Mouse (Mus musculus) ES-E14 (cell line): ENCODE results near the gene Rnf220. TPM values are rescaled to one million over a fixed set of nuclear protein-coding genes. Genes with fewer than 3 reads are reported as not detected.
A peak's percentile ranks its signal among the peaks of the same experiment; 100 is the strongest.

Experiments used
- DNase-seq: peaks from one replicate; pipeline ENCODE4 v3.0.0-alpha.2; 2013; ENCODE audit warnings: low read depth, low spot score
- H3K27ac ChIP-seq: 2 replicates; pipeline ENCODE4 v1.5.1; 2012; ENCODE audit warnings: low read depth, mild to moderate bottlenecking, low read length, moderate library complexity, mixed read lengths; ENCODE audit not compliant: poor library complexity, insufficient read depth, severe bottlenecking
- H3K36me3 ChIP-seq: 2 replicates; pipeline ENCODE4 v1.6.1; 2012; ENCODE audit warnings: mild to moderate bottlenecking, low read length, moderate library complexity, mixed read lengths; ENCODE audit not compliant: control insufficient read depth, poor library complexity, insufficient read depth, severe bottlenecking
- H3K4me1 ChIP-seq, 2 experiments: fragments of 150-350 bp in 1 of 2; sonication (generic) in 1 of 2; 2 replicates each; pipeline ENCODE4 v1.6.1; 2012; ENCODE audit warnings: low read length in 2 of 2, mild to moderate bottlenecking in 1 of 2, mixed read lengths in 1 of 2; ENCODE audit not compliant: control insufficient read depth in 2 of 2, insufficient read depth in 2 of 2, poor library complexity in 1 of 2
- H3K4me3 ChIP-seq, 2 experiments: fragments of 150-350 bp in 1 of 2; sonication (generic) in 1 of 2; 2 replicates each; pipeline ENCODE4 v1.5.1; 2012; ENCODE audit warnings: low read length in 2 of 2, low read depth in 1 of 2, mild to moderate bottlenecking in 1 of 2, mixed read lengths in 1 of 2; ENCODE audit not compliant: insufficient read depth in 1 of 2, poor library complexity in 1 of 2, severe bottlenecking in 1 of 2
- H3K9ac ChIP-seq: 2 replicates; pipeline ENCODE4 v1.6.1; 2012; ENCODE audit warnings: low read depth, mild to moderate bottlenecking, low read length, mixed read lengths; ENCODE audit not compliant: poor library complexity, insufficient read depth, severe bottlenecking
- H3K9me3 ChIP-seq: fragments of 150-350 bp; sonication (generic); 2 replicates; pipeline ENCODE4 v1.6.1; 2012; ENCODE audit warnings: low read depth, mild to moderate bottlenecking, low read length; ENCODE audit not compliant: control insufficient read depth, insufficient read depth
- CHD2 ChIP-seq: IDR thresholded peaks from 2 replicates; pipeline ENCODE4 v1.6.1; 2014; ENCODE audit warnings: mild to moderate bottlenecking, low read depth, low read length, inconsistent platforms
- HCFC1 ChIP-seq: IDR thresholded peaks from 2 replicates; pipeline ENCODE4 v1.6.1; 2012; ENCODE audit warnings: low read length, inconsistent platforms, borderline replicate concordance; ENCODE audit not compliant: insufficient read depth
- MAFK ChIP-seq: IDR thresholded peaks from 2 replicates; pipeline ENCODE4 v1.6.1; 2014; ENCODE audit warnings: mild to moderate bottlenecking, low read depth, low read length, inconsistent platforms; ENCODE audit not compliant: insufficient read depth
- ZC3H11A ChIP-seq: IDR thresholded peaks from 2 replicates; pipeline ENCODE4 v1.6.1; 2012; ENCODE audit warnings: low read depth, mild to moderate bottlenecking, inconsistent platforms, low read length, borderline replicate concordance
- ZNF384 ChIP-seq: IDR thresholded peaks from 2 replicates; pipeline ENCODE4 v1.6.1; 2012; ENCODE audit warnings: low read depth, low read length, inconsistent platforms
- in situ Hi-C, 2 experiments: fragments of 600-800 bp; cut with MboI; formaldehyde crosslinking; loops; one replicate each; pipeline ENCODE4 v1.15.1; 2025; ENCODE audit warnings: low sequenced_read_pairs in 2 of 2, inconsistent platforms in 1 of 2; ENCODE audit not compliant: unreplicated experiment in 2 of 2
- total RNA-seq: library from RNA; depleted of rRNA; stranded (reverse); fragments of 300-350 nt; gene quantifications from 2 replicates; pipeline ENCODE4 v1.2.3, GENCODE M21; 2012

Rnf220 gene
- total RNA-seq, 1 experiment: 130 TPM

DNA sequence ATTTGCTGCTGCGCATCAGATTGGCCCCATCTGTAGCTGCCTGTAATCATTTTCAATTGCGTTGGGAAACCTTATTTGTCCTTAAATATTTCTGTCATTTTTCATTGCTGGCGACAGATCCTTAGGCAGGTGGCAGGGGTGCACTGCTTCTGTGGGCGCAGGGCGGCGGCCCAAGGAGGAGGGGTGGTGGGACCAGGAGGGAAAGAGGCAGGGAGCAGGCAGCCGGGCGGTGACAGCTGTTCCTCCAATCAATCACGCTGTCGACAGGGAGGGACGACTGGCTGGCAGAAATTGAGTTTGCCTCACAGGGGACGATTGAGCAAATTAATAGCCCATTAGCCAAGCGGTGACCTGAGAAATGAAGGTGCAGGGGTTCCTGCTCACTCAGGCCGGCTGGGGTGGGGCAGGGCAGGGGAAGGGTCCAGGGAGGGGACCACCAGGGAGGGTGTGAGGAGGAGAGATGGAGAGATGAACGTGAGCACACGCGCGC lies 179.1 kb downstream of the Rnf220 start:
- DNase-seq: no peak
- no peaks in the 10 kb centered on the region for H3K36me3 ChIP-seq
- H3K4me3 ChIP-seq: peak overlapping the region; percentile 18 to 51; a peak in 3 of 4 replicates
- H3K4me1 ChIP-seq: peaks cover 0 to 9% of the 10 kb centered on the region in 2 experiments; a peak in 3 of 4 replicates
- in situ Hi-C loops: loop anchor here in 1 of 2 experiments (25.0 kb wide), 1 partner anchor 195 kb away; no protein-coding TSS in a partner anchor
- H3K9ac ChIP-seq: no peak overlapping the region
- H3K27ac ChIP-seq: no peak overlapping the region
- H3K9me3 ChIP-seq: no peaks in the 10 kb centered on the region
- no peak for TF ChIP-seq ZNF384
- no peak for TF ChIP-seq MAFK
- no peak for TF ChIP-seq ZC3H11A
- no peak for TF ChIP-seq CHD2
- no peak for TF ChIP-seq HCFC1

- H3K9me3 ChIP-seq: no peaks in the 10 kb centered on the region
- H3K4me3 ChIP-seq: peak overlapping the region in 1 of 2 experiments; percentile 6; a peak in 1 of 4 replicates
- no peak overlapping the region for H3K9ac ChIP-seq
- TF ChIP-seq CHD2: no peak
- no peak for TF ChIP-seq HCFC1
- no peak for TF ChIP-seq ZC3H11A
- no peak for TF ChIP-seq ZNF384
- no peak for TF ChIP-seq MAFK
- H3K27ac ChIP-seq: no peak overlapping the region
- no peak for DNase-seq
- no peaks in the 10 kb centered on the region for H3K36me3 ChIP-seq
- H3K4me1 ChIP-seq: peaks cover 3 to 15% of the 10 kb centered on the region in 2 experiments; a peak in 3 of 4 replicates
- in situ Hi-C loops: loop anchor here in 1 of 2 experiments (25.0 kb wide), 1 partner anchor 196 kb away; no protein-coding TSS in a partner anchor
Observed at GRCm38 (mm10) chr4:117316800-117317199, 180.1 kb downstream of the Rnf220 start.

DNA sequence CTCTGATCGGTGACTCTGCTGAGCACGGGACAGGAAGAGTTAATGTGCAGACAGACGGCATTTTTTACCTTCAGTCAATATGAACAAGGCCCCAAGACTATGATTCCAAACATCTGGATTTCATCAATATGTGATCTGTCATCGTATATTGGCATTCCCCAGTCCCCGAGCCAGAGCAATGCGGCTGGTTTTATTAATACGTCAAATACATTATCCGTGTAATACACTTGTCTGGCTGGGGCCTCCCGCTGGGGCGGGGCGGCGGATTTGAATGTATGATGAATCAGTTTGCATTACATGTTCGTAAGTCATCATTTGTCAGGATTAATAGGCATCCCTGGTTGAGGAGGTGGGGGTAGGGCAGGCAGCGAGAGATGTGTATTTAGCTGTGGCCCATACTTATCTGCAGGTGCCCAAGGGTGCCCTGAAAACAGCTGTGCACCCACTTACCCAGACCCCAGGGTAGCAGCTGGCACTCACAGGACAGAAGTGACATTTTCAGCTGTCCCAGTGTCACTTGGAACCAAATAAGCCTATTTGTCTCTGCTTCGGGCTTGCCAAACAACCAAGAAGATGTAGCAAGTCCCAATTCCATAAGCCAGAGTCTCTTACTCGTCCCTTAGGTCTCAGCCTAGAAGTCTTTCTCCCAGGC lies 181.9 kb downstream of the Rnf220 start:
- Histone ChIP-seq H3K36me3 (no peaks in the 10 kb centered on the region), H3K4me1 (peaks cover 3 to 17% of the 10 kb centered on the region in 2 experiments; a peak in 3 of 4 replicates), H3K9me3 (no peaks in the 10 kb centered on the region), H3K27ac (no peak overlapping the region), H3K4me3 (no peak overlapping the region), H3K9ac (no peak overlapping the region)
- DNase-seq: no peak
- in situ Hi-C loops: loop anchor here in 1 of 2 experiments (25.0 kb wide), 1 partner anchor 197 kb away; no protein-coding TSS in a partner anchor
- TF ChIP-seq ZC3H11A: no peak
- no peak for TF ChIP-seq MAFK
- TF ChIP-seq CHD2: no peak
- no peak for TF ChIP-seq ZNF384
- TF ChIP-seq HCFC1: no peak

DNA sequence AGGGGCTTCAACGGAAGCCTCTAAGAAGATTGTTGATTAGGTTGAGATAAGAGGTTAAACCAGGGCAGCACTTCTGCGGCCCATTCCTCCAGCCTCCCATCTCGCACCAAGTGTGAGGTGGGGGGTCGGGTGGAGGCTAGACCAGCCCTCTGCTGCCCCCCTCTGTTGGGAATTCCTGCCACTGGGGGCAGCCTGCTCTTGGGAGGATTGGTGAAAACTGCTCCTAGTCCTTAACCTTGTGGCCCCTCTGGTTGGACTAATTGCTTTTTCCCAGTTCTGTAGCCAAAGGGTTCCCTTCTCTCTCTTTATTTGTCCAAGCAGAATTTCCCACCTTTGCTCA lies 183.8 kb downstream of the Rnf220 start:
- Histone ChIP-seq H3K9ac (no peak overlapping the region), H3K4me1 (peaks cover 3 to 16% of the 10 kb centered on the region in 2 experiments; a peak in 3 of 4 replicates), H3K27ac (no peak overlapping the region), H3K9me3 (no peaks in the 10 kb centered on the region), H3K36me3 (no peaks in the 10 kb centered on the region), H3K4me3 (peak overlapping the region; percentile 17 to 37)
- in situ Hi-C loops: loop anchor here in 1 of 2 experiments (25.0 kb wide), 1 partner anchor 199 kb away; no protein-coding TSS in a partner anchor
- TF ChIP-seq MAFK (no peak), ZC3H11A (peak; percentile 40; the same call in 1 of the 2 replicates)
- no peak for DNase-seq
